Mouse (Mus musculus) kidney, adult 10 weeks (tissue): ENCODE data around the gene Tgif2lx2. TPM values are rescaled to one million over a fixed set of nuclear protein-coding genes. Genes with fewer than 3 reads are reported as not detected.

ENCODE experiments used
- polyA plus RNA-seq: library from polyadenylated mRNA; stranded (reverse); fragments of 350-450 nt; fragmentation: Illumina TruSeq; extraction: RNeasy Lipid Tissue Mini Kit (QIAGEN cat#74804); gene quantifications from one replicate; pipeline ENCODE4 v1.2.3, GENCODE M21; 2014; ENCODE audit warnings: low read depth, low replicate concordance

Gene Tgif2lx2
- polyA plus RNA-seq, result not detected

DNA sequence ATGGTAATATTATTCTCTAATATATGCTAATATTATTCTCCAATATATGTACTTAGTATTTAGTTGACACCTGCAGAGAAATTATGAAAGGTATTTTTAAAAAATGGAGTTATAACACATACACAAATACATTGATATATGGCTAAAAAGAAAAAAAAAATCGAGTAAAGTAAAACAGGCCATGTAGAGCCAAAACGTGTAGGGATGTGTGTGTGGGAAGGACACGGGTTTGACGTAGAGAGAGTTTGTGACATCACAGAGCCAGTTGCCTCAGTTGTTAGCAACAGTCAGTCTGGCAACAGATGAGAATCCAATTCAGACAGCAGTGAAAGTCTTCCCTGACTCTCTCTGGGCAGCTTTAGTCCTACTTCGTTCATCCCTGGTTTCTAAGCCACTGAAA lies at the start of gene Tgif2lx2:
Gene Tgif2lx2, plus strand, starts transcription at position 301 of the 400 bp plus-strand sequence.

Other genes with a start within 250 kb of the Tgif2lx2 start
- gene Tgif2lx1, start 53.5 kb downstream of the Tgif2lx2 start, polyA plus RNA-seq, result not detected